Mouse (Mus musculus) olfactory bulb, adult 2 months (tissue): ENCODE data around the gene Gsk3b.

Source experiments
- CTCF ChIP-seq: fragments of 200-500 bp; IDR thresholded peaks from 2 replicates; pipeline ENCODE4 v1.5.1; 2012; ENCODE audit warnings: low read depth, mild to moderate bottlenecking, low read length, moderate library complexity; ENCODE audit not compliant: insufficient read depth
- POLR2A ChIP-seq: fragments of 200-500 bp; IDR thresholded peaks from 2 replicates; pipeline ENCODE4 v1.6.1; 2012; ENCODE audit warnings: mild to moderate bottlenecking, low read depth, low read length, moderate library complexity; ENCODE audit not compliant: insufficient read depth

GRCm38 (mm10) chr16:38287357-38287756 is 198.6 kb downstream of the Gsk3b start:
- TF ChIP-seq POLR2A, result no peak
- no peak for TF ChIP-seq CTCF
